Mouse (Mus musculus) embryonic stem cell, embryonic (primary cell): ENCODE data around the gene Zfp609.

Source experiments
- CTCF ChIA-PET, 4 experiments: fragments of 300-600 bp in 2 of 4; fragments of 350-600 bp in 2 of 4; sonication (Branson Sonifier 250); formaldehyde crosslinking; loops; one replicate each; lab custom pipeline; 2022; ENCODE audit warnings: inconsistent platforms in 2 of 4; lab: Charles Lee
- POLR2A ChIA-PET, 4 experiments: fragments of 300-600 bp in 2 of 4; fragments of 350-600 bp in 2 of 4; sonication (Branson Sonifier 250); formaldehyde crosslinking; loops; one replicate each; lab custom pipeline; 2022; ENCODE audit warnings: antibody characterized with exemption in 4 of 4, inconsistent platforms in 1 of 4; lab: Charles Lee

Gene Zfp609

GRCm38 (mm10) chr9:65682994-65683393, 144.4 kb downstream of the Zfp609 start:
- POLR2A ChIA-PET, result interaction anchor here in 3 of 4 experiments (0.6 to 3.1 kb wide), 13 partner anchors 9 to 97 kb away, joined by 3 to 12 read pairs (median 5); no protein-coding TSS in a partner anchor
- CTCF ChIA-PET, result interaction anchor here (0.5 to 3.3 kb wide), 18 partner anchors 8 to 1237 kb away, joined by 3 to 17 read pairs (median 4); no protein-coding TSS in a partner anchor

DNA sequence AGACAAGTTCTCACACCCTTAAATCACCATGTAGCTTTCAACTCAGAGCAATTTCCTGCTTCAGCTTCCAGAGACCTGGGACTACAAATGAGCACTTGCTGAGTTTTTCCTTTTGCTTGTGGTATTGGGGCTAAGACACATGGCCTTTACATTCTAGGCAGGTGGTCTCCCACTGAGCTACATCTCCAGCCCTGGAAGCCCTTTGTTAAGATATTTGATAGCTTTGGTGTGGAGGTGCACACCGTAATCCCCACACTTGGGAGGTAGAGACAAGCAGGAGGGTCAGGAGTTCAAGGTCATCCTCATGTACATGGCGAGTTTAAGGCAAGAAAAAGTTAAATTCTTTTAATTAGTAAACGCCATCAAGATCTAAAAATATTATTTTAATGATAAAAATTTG, 145.2 kb downstream of the Zfp609 start:
- POLR2A ChIA-PET, result interaction anchor here (0.7 to 3.1 kb wide), 21 partner anchors 9 to 271 kb away, joined by 3 to 12 read pairs (median 4); partner anchors contain the start of genes Oaz2 (in 1 of the 4), Pif1 (in 1 of the 4), Plekho2 (in 1 of the 4) and Zfp609 (in 1 of the 4)

DNA sequence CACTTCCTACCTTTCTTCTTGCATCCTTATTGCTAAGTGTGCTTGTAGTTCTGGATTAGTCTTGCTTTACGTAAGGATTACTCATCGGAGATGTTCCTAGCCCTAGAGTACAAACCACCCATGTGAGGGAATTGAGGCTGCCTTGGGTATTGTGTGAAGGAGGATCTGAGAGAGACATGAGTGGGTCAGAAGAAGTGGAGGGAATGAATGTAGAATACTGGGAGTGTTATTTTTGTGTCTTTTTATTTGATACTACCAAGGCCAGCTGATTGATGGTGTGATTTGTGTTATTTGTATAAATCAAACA, 145.8 kb downstream of the Zfp609 start:
- POLR2A ChIA-PET, result interaction anchor here (0.6 to 3.1 kb wide), 19 partner anchors 8 to 146 kb away, joined by 3 to 12 read pairs (median 4); partner anchors contain the start of genes Oaz2 (in 2 of the 4), Pif1 (in 1 of the 4), Plekho2 (in 1 of the 4) and Zfp609 (in 1 of the 4)
- CTCF ChIA-PET, result interaction anchor here in 3 of 4 experiments (0.7 to 3.7 kb wide), 15 partner anchors 11 to 83 kb away, joined by 3 to 17 read pairs (median 6); no protein-coding TSS in a partner anchor

More for the DNA sequence above, 145.2 kb downstream of the Zfp609 start:
- CTCF ChIA-PET, result interaction anchor here in 3 of 4 experiments (0.7 to 3.3 kb wide), 13 partner anchors 11 to 84 kb away, joined by 3 to 17 read pairs (median 6); no protein-coding TSS in a partner anchor

DNA sequence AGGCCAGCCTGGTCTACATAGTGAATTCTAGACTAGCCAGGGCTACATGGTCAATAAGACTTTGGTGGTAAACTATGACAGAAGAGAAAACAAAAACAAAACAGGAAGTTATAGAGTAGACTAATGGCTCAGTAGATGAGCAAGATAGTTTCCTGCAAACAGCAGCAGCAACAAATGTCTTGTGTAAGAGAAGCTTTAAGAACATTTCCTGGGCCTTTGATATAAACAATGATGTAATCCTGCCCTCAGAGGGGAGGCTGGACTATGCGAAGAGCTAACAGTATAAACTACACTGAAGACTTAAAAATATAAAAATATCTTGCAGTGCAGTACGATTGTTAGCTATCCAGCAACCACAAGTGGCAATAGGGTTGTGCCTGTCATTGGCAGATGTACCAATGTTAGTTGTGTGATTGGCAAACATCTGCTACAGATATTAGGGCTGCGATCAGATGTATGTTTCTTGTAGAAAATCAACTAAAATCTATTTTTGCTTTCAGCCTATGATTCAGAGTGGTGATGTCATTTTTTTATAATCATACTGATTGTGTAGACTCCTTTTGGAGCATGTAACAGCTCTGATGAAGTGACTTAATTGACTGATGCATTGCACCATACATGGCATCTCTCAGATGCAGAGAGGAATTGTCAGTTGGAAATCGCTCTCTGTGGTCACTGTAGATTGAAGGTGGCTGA, 146.3 kb downstream of the Zfp609 start:
- ChIA-PET POLR2A (interaction anchor here in 2 of 4 experiments (0.6 to 3.1 kb wide), 13 partner anchors 10 to 126 kb away, joined by 3 to 12 read pairs (median 4); partner anchors contain the start of genes Oaz2 (in 2 of the 2) and Plekho2 (in 1 of the 2)), CTCF (interaction anchor here in 3 of 4 experiments (0.8 to 3.7 kb wide), 5 partner anchors 12 to 80 kb away, joined by 5 to 17 read pairs (median 11); no protein-coding TSS in a partner anchor)

- ChIA-PET POLR2A (interaction anchor here (0.7 to 5.9 kb wide), 29 partner anchors 8 to 97 kb away, joined by 3 to 43 read pairs (median 4); no protein-coding TSS in a partner anchor), CTCF (interaction anchor here (0.5 to 3.7 kb wide), 11 partner anchors 12 to 157 kb away, joined by 3 to 13 read pairs (median 4); partner anchors contain the start of gene Oaz2 (in 1 of the 4))
Measured at GRCm38 (mm10) chr9:65679181-65679761, 148.1 kb downstream of the Zfp609 start.

DNA sequence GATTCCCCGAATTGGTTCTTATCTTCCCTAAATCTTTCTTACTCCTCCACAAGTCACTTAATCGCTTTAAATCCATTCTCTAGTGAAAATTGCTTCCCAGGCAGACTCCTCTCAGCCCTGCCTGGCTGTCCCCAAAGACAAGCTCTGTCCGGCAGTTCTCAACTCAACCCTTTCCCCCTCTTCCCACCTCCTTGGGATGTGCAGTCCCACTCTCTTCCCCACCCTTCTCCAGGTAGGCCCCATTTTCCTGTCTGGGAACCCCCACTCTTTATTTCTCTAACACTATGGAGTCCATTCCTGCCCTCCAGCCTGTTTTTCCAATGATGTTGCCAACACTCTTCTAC, 150.3 kb downstream of the Zfp609 start:
- CTCF ChIA-PET, result interaction anchor here in 1 of 4 experiments (1.4 kb wide), 1 partner anchor 79 kb away, joined by 15 read pairs; no protein-coding TSS in a partner anchor
- POLR2A ChIA-PET, result interaction anchor here in 3 of 4 experiments (0.6 to 5.9 kb wide), 20 partner anchors 9 to 158 kb away, joined by 3 to 43 read pairs (median 8); partner anchors contain the start of genes Pif1 (in 1 of the 3) and Plekho2 (in 1 of the 3)

DNA sequence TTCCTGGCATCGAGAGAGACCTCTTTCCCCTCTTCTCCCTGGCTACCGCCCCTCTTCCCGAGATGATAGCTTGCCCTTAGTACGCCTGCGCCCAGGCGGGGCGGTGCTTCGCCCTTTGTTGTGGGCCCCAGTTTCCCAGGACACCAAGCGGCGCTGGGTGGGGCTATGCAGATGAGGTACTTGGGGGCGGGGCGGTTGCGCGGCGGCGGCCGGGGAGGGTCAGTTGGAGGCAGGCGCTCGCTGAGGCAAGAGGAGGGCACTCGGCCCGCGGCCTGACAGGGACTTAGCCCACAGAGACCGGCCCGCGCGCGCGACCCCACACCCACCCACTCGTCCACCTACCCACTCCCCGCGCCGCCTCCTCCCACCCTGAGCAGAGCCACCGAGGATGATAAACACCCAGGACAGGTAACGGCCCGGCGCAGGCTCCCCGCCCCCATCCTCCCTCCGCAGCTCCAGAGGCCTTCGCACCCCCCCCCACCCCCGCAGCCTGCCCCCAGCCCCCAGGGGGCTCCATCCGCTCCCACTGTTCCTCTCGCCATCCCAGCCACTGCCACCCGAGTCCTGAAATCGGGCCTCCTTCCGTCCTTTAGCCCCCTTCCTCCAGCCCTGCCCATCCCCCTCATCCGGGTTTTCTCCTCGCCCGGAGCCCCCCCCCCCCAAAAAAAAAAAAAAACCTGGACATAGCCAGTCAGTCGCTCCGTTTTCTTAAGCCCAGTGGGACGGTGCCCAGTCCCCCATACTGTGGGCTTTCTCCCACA, 150.8 kb downstream of the Zfp609 start:
- ChIA-PET POLR2A (interaction anchor here (0.5 to 5.9 kb wide), 54 partner anchors 9 to 482 kb away, joined by 3 to 43 read pairs (median 4); partner anchors contain the start of genes Oaz2 (in 2 of the 4), Dapk2 (in 1 of the 4), Mtfmt (in 1 of the 4) and Pif1 (in 1 of the 4)), CTCF (interaction anchor here (0.5 to 1.8 kb wide), 13 partner anchors 11 to 279 kb away, joined by 3 to 15 read pairs (median 3); no protein-coding TSS in a partner anchor)

DNA sequence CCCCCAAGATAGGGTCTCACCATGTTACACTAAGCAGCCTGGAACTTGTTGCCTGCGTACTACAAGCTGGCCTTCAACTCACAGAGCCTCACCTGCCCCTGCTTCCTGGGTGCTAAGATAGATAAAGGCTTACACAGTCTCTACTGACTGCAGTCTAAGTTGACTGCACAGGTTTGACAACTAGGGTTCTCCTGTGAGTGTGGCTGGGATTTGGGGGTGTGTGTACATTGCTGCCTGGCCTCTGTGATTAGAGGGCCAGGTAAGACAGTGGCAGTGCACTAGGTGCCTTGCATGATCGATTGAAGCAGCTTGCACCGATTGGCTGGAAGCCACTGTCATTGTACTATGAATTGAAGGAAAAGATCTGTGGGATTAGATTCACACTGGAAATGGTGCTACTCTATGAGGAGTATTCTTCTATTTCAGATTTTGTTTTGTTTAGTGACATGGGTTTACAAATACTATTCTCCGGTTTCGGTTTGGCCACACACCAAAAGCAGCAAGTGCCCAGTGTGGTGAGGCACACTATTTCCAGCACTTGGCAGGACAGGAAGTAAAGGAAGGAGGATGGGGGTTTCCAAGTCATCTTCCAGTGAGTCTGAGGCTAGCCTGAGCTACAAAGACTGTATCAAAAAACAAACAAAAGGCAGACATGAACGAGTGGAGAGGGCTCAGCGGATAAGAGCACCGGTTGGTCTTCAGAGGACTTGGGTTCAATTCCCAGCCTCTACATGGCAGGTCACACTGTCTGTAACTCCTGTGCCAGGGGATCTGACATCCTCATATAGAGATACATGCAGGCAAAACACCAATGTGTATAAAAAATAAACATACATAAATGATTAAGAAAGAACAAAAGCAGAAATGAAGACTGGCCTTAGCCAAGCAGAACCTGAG, 151.7 kb downstream of the Zfp609 start:
- ChIA-PET POLR2A (interaction anchor here (0.5 to 5.9 kb wide), 53 partner anchors 8 to 482 kb away, joined by 3 to 43 read pairs (median 4); partner anchors contain the start of genes Oaz2 (in 2 of the 4), Dapk2 (in 1 of the 4), Mtfmt (in 1 of the 4) and Pif1 (in 1 of the 4)), CTCF (interaction anchor here (0.5 to 3.1 kb wide), 16 partner anchors 7 to 565 kb away, joined by 3 to 23 read pairs (median 4); no protein-coding TSS in a partner anchor)

DNA sequence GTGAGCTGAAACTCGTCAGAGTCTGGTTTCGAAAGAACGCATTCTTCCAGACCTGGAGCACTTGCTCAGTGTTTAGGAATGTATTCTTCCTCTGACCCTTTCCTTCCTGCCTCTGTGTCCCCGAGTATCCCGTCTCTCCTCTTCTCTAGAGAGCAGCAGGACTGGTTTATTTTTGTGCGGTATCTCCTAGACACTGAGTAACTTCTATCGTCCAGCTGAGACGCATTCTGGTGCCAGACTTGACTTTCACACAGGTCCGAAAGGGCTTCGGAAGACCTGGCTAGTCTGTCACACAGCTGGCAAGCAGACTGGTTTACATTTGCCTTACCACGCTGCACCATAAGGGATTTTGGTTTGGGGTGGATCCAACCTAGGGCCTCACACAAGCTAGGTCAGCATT, 154.4 kb downstream of the Zfp609 start:
- ChIA-PET CTCF (interaction anchor here in 3 of 4 experiments (0.6 to 3.1 kb wide), 9 partner anchors 8 to 243 kb away, joined by 3 to 23 read pairs (median 3); no protein-coding TSS in a partner anchor), POLR2A (interaction anchor here in 3 of 4 experiments (0.9 to 2.5 kb wide), 17 partner anchors 9 to 80 kb away, joined by 3 to 10 read pairs (median 4); no protein-coding TSS in a partner anchor)

- CTCF ChIA-PET, result interaction anchor here in 2 of 4 experiments (0.7 to 1.0 kb wide), 3 partner anchors 20 to 71 kb away, joined by 3 read pairs; no protein-coding TSS in a partner anchor
- POLR2A ChIA-PET, result interaction anchor here in 2 of 4 experiments (0.7 to 1.1 kb wide), 3 partner anchors 8 to 11 kb away, joined by 3 to 5 read pairs (median 4); no protein-coding TSS in a partner anchor
Measured at GRCm38 (mm10) chr9:65671431-65671931, 155.9 kb downstream of the Zfp609 start.

- POLR2A ChIA-PET, result interaction anchor here in 3 of 4 experiments (0.8 to 25.8 kb wide), 12 partner anchors 8 to 80 kb away, joined by 3 to 590 read pairs (median 5); partner anchors contain the start of genes Pif1 (in 1 of the 3) and Rbpms2 (in 1 of the 3)
- CTCF ChIA-PET, result interaction anchor here in 3 of 4 experiments (0.6 to 9.3 kb wide), 8 partner anchors 12 to 69 kb away, joined by 3 to 195 read pairs (median 4); no protein-coding TSS in a partner anchor
Measured at GRCm38 (mm10) chr9:65667701-65668100, 159.7 kb downstream of the Zfp609 start, which contains the start of gene Oaz2. Oaz2 (plus strand) TSS chr9:65668001.

GRCm38 (mm10) chr9:65666042-65666441, 161.3 kb downstream of the Zfp609 start:
- POLR2A ChIA-PET, result interaction anchor here (0.5 to 25.8 kb wide), 22 partner anchors 10 to 316 kb away, joined by 3 to 590 read pairs (median 6); partner anchors contain the start of genes Pif1 (in 1 of the 4) and Rbpms2 (in 1 of the 4)
- CTCF ChIA-PET, result interaction anchor here (0.6 to 9.3 kb wide), 24 partner anchors 8 to 111 kb away, joined by 3 to 268 read pairs (median 4); partner anchors contain the start of gene Plekho2 (in 1 of the 4)

DNA sequence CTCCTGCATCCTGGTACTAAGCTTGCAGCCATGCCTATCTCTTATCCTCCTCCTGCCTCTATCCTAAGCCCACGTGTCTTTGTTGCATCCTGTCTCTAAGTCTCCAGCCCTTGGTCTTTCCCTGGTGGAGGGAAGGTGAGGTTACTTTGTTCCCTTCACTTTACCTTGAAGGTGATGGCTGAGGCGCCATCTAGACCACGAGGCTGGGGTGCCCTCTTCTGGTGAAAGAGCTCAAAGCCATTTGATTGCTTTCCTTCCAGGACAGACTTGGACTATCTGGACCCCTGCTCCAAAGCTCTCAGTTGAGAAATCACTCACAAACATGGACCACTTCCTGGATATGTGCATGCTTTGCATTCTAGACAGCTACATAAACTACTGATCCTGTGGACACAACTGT, 163.2 kb downstream of the Zfp609 start:
- POLR2A ChIA-PET, result interaction anchor here (0.5 to 25.8 kb wide), 51 partner anchors 9 to 1112 kb away, joined by 3 to 590 read pairs (median 6); partner anchors contain the start of genes Mtfmt (in 1 of the 4), Pif1 (in 1 of the 4), Plekho2 (in 1 of the 4) and Rbpms2 (in 1 of the 4)
- CTCF ChIA-PET, result interaction anchor here (0.5 to 9.3 kb wide), 70 partner anchors 8 to 496 kb away, joined by 3 to 268 read pairs (median 5); partner anchors contain the start of genes Plekho2 (in 2 of the 4), Mtfmt (in 1 of the 4) and Zfp609 (in 1 of the 4)

DNA sequence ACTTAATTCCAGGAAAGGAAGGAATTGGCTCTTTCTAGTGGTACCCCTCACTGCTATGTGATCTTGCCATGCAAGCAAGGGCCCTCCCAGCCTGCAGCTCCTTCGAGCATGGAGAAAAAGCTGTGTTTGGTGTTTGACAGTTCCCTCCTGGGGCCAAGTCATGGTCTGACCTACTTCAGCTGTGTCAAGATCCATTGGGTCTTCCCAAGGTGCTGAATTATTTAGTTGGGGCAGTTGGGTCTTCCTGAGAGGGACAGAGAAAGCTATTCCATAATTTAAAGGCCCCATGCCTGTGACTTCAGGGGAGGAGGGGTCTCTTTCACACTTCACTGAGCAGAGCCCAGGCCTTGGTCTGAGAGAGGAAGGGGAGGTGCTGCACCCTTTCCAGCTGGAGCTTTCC, 165.9 kb downstream of the Zfp609 start:
- ChIA-PET POLR2A (interaction anchor here in 3 of 4 experiments (0.6 to 25.8 kb wide), 28 partner anchors 10 to 116 kb away, joined by 3 to 590 read pairs (median 5); partner anchors contain the start of genes Pif1 (in 2 of the 3) and Rbpms2 (in 1 of the 3)), CTCF (interaction anchor here (0.6 to 9.3 kb wide), 14 partner anchors 17 to 198 kb away, joined by 3 to 268 read pairs (median 4); partner anchors contain the start of gene Plekho2 (in 1 of the 4))
